Mouse (Mus musculus) MEL (cell line): ENCODE results near the gene Pcnx4.

Source experiments
- CTCF ChIP-seq, 3 experiments: IDR thresholded peaks in 2 of 3; conservative IDR thresholded peaks in 1 of 3; 2 replicates each; pipeline ENCODE4 v1.5.1; 2011 to 2012; ENCODE audit warnings: low read length in 3 of 3, low read depth in 2 of 3, mild to moderate bottlenecking in 2 of 3, improper control_type of control experiment in 1 of 3, inconsistent platforms in 1 of 3, mixed read lengths in 1 of 3, moderate library complexity in 1 of 3; ENCODE audit not compliant: control insufficient read depth in 1 of 3, insufficient read depth in 1 of 3, poor library complexity in 1 of 3, severe bottlenecking in 1 of 3
- E2F4 ChIP-seq: IDR thresholded peaks from 2 replicates; pipeline ENCODE4 v1.6.1; 2011; ENCODE audit warnings: low read depth, low read length, improper control_type of control experiment, borderline replicate concordance
- EP300 ChIP-seq, 2 experiments: IDR thresholded peaks; 2 replicates each; pipeline ENCODE4 v1.6.1; 2011; ENCODE audit warnings: improper control_type of control experiment in 2 of 2, low read length in 2 of 2, low read depth in 1 of 2, mild to moderate bottlenecking in 1 of 2
- GABPA ChIP-seq: IDR thresholded peaks from 2 replicates; pipeline ENCODE4 v1.6.1; 2012; ENCODE audit warnings: low read depth, mild to moderate bottlenecking, inconsistent platforms, low read length, improper control_type of control experiment, moderate library complexity
- HCFC1 ChIP-seq: IDR thresholded peaks from 2 replicates; pipeline ENCODE4 v1.6.1; 2012; ENCODE audit warnings: low read depth, mild to moderate bottlenecking, inconsistent platforms, low read length, improper control_type of control experiment, moderate library complexity
- JUND ChIP-seq: IDR thresholded peaks from 2 replicates; pipeline ENCODE4 v1.6.1; 2011; ENCODE audit warnings: low read depth, mild to moderate bottlenecking, improper control_type of control experiment, low read length
- MAX ChIP-seq: IDR thresholded peaks from 2 replicates; pipeline ENCODE4 v1.6.1; 2011; ENCODE audit warnings: low read length, improper control_type of control experiment
- MXI1 ChIP-seq: IDR thresholded peaks from 2 replicates; pipeline ENCODE4 v1.6.1; 2011; ENCODE audit warnings: mild to moderate bottlenecking, low read depth, low read length, improper control_type of control experiment
- NELFE ChIP-seq: IDR thresholded peaks from 2 replicates; pipeline ENCODE4 v1.6.1; 2011; ENCODE audit warnings: low read depth, low read length, improper control_type of control experiment
- POLR2A ChIP-seq, 2 experiments: IDR thresholded peaks; 2 replicates each; pipeline ENCODE4 v1.6.1; 2011 to 2012; ENCODE audit warnings: low read length in 2 of 2, mild to moderate bottlenecking in 2 of 2, control low read depth in 1 of 2, improper control_type of control experiment in 1 of 2, low read depth in 1 of 2, moderate library complexity in 1 of 2; ENCODE audit not compliant: control insufficient read depth in 1 of 2, insufficient read depth in 1 of 2, poor library complexity in 1 of 2
- TAL1 ChIP-seq: IDR thresholded peaks from 2 replicates; pipeline ENCODE4 v1.6.1; 2012; ENCODE audit warnings: mild to moderate bottlenecking, inconsistent platforms, low read length, moderate library complexity, mixed read lengths
- TCF12 ChIP-seq: IDR thresholded peaks from 2 replicates; pipeline ENCODE4 v1.6.1; 2014; ENCODE audit warnings: low read depth, mild to moderate bottlenecking, inconsistent platforms, low read length, improper control_type of control experiment, moderate library complexity
- ZC3H11A ChIP-seq: IDR thresholded peaks from 2 replicates; pipeline ENCODE4 v1.6.1; 2012; ENCODE audit warnings: low read depth, mild to moderate bottlenecking, inconsistent platforms, low read length, improper control_type of control experiment

DNA sequence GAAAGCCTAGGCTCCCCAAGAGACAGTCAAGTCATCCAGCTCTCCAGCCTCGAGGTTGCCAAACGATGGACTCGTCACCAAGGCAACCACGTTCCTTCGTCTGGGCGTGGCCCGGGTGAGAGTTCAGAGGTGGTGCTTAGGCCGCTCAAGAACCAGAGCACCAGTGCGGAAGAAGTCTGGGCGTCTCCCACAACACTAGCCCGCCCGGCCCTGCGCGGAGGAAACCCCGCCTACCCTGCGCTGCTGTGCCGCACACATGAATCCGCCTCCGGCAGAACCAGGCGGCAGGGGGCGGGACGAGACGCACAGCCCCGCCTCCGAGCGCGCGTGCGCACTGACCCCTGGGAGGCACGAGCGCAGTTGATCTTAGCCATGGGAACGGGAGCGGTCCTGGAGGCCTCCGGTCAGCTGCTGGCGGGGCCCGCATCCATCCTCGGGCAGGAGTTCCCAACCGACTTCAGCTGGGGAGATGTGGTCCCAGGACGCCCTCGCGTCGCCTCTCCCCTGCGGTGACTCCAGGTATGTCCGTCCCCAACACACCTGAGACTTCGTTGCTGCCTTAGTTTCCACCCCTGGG, at the start of gene Pcnx4:
- peak; percentile 59 for TF ChIP-seq NELFE
- TF ChIP-seq TCF12: peak; percentile 53
- no peak for TF ChIP-seq TAL1
- no peak for TF ChIP-seq CTCF (IDR thresholded peaks at IDR 0.05 in 2 of 3, conservative IDR thresholded peaks at IDR 0.05 in 1 of 3; ENCODE audit: control insufficient read depth in 1 of 3, insufficient read depth in 1 of 3, low read depth in 2 of 3, low read length in 3 of 3, poor library complexity in 1 of 3, severe bottlenecking in 1 of 3)
- TF ChIP-seq EP300 (IDR thresholded peaks at IDR 0.05; ENCODE audit: low read depth in 1 of 2, low read length in 2 of 2): no peak
- TF ChIP-seq E2F4: no peak
- TF ChIP-seq HCFC1: no peak
- TF ChIP-seq ZC3H11A: no peak
- TF ChIP-seq POLR2A (IDR thresholded peaks at IDR 0.05; ENCODE audit: control insufficient read depth in 1 of 2, insufficient read depth in 1 of 2, low read depth in 1 of 2, low read length in 2 of 2, poor library complexity in 1 of 2): peak; percentile 63 to 78; a peak in 3 of 4 replicates
- TF ChIP-seq MAX: peak; percentile 6; the same call in 1 of the 2 replicates
- no peak for TF ChIP-seq JUND
- TF ChIP-seq MXI1: peak; percentile 56; the same call in 1 of the 2 replicates
- TF ChIP-seq GABPA: no peak
